ENCODE assay signal across 7 mouse cellular contexts in the genomic region with DNA sequence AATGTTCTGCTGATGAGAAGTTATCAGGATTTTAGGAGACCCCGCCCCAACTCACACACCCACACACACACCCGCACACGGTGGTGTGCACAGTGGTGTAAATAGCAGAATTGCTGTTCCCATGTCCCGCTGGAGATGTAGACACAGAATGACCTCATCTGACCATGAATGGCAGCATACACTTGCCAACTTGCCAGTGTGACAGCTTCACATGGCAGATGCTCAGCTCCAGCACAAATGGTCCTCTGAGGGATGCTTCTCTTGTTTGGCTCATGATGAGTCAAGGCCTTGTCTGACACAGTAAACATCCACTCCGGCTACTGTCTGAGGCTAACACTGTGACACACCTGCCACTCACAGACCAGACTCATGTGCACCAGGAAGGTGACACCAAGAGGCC. TPM values are rescaled to one million over a fixed set of nuclear protein-coding genes. Genes with fewer than 3 reads are reported as not detected.
DNase-seq lines count a peak whose midpoint lies in the region; ATAC-seq and TF ChIP-seq lines count a peak whose summit lies in the region.

No protein-coding gene starts in this region.

- no peak overlapping the region for H3K9ac ChIP-seq in embryonic facial prominence, embryonic 14.5 days (ENCODE audit: low read depth, low read length)
- no peak overlapping the region; the same call in 1 of the 2 replicates for H3K9ac ChIP-seq in hindbrain, postnatal 0 days (replicated peaks; ENCODE audit: low read length)
- H3K9ac ChIP-seq in liver, embryonic 12.5 days = no peak overlapping the region

- 74% methylated on average over 5 of the region's 5 CpGs for WGBS in embryonic facial prominence, embryonic 14.5 days
- WGBS in hindbrain, postnatal 0 days = 40% methylated on average over 5 of the region's 5 CpGs
- WGBS in liver, embryonic 12.5 days (ENCODE audit: insufficient replicate concordance) = 38% methylated on average over 5 of the region's 5 CpGs

- no peaks in the 10 kb centered on the region for H3K27me3 ChIP-seq in embryonic facial prominence, embryonic 14.5 days (replicated peaks; ENCODE audit: control insufficient read depth, insufficient read depth, low read length)
- H3K27me3 ChIP-seq in hindbrain, postnatal 0 days (ENCODE audit: insufficient read depth, low read length) = no peaks in the 10 kb centered on the region
- H3K27me3 ChIP-seq in liver, embryonic 12.5 days (replicated peaks) = no peaks in the 10 kb centered on the region

- peak; percentile 51 for DNase-seq in 416B (ENCODE audit: low read depth)
- peak; percentile 91 for DNase-seq in Muller cell, postnatal 12 days (ENCODE audit: inconsistent ontology term)
- no peak for DNase-seq in embryonic facial prominence, embryonic 14.5 days (ENCODE audit: low spot score)
- DNase-seq in hindbrain, postnatal 0 days (ENCODE audit: low spot score) = peak; percentile 80
- peak; percentile 19 for DNase-seq in retina, embryonic 14.5 days (ENCODE audit: low spot score)
- no peak for DNase-seq in thymus, postnatal 0 days (ENCODE audit: low spot score)

- no peak overlapping the region for H3K4me2 ChIP-seq in embryonic facial prominence, embryonic 14.5 days (ENCODE audit: low read depth, low read length)
- no peak overlapping the region for H3K4me2 ChIP-seq in hindbrain, postnatal 0 days (ENCODE audit: low read depth, low read length)
- no peak overlapping the region for H3K4me2 ChIP-seq in liver, embryonic 12.5 days

- H3K9me3 ChIP-seq in embryonic facial prominence, embryonic 14.5 days (ENCODE audit: control insufficient read depth, low read length) = no peaks in the 10 kb centered on the region
- H3K9me3 ChIP-seq in hindbrain, postnatal 0 days (ENCODE audit: low read length) = no peaks in the 10 kb centered on the region
- no peaks in the 10 kb centered on the region for H3K9me3 ChIP-seq in liver, embryonic 12.5 days (replicated peaks)

- H3K27ac ChIP-seq in embryonic facial prominence, embryonic 14.5 days (replicated peaks; ENCODE audit: low read depth, low read length) = peak overlapping the region; percentile 83
- peak overlapping the region; percentile 92 for H3K27ac ChIP-seq in hindbrain, postnatal 0 days
- peak overlapping the region; percentile 76 for H3K27ac ChIP-seq in liver, embryonic 12.5 days

- no peak overlapping the region for H3K4me3 ChIP-seq in embryonic facial prominence, embryonic 14.5 days (ENCODE audit: low read depth, low read length)
- H3K4me3 ChIP-seq in hindbrain, postnatal 0 days (ENCODE audit: low read length) = no peak overlapping the region
- H3K4me3 ChIP-seq in liver, embryonic 12.5 days = no peak overlapping the region

- H3K36me3 ChIP-seq in embryonic facial prominence, embryonic 14.5 days (ENCODE audit: control insufficient read depth, insufficient read depth, low read length) = no peaks in the 10 kb centered on the region
- no peaks in the 10 kb centered on the region for H3K36me3 ChIP-seq in hindbrain, postnatal 0 days (ENCODE audit: insufficient read depth, low read length)
- peaks cover 5% of the 10 kb centered on the region; the same call in 1 of the 2 replicates for H3K36me3 ChIP-seq in liver, embryonic 12.5 days

- peaks cover 22% of the 10 kb centered on the region for H3K4me1 ChIP-seq in embryonic facial prominence, embryonic 14.5 days (ENCODE audit: control insufficient read depth, insufficient read depth, low read length)
- H3K4me1 ChIP-seq in hindbrain, postnatal 0 days (ENCODE audit: insufficient read depth, low read length) = peaks cover 32% of the 10 kb centered on the region
- H3K4me1 ChIP-seq in liver, embryonic 12.5 days = peaks cover 70% of the 10 kb centered on the region

- TF ChIP-seq CTCF in hindbrain, postnatal 0 days (IDR thresholded peaks at IDR 0.05; ENCODE audit: low read depth) = no peak

- no peak for ATAC-seq in embryonic facial prominence, embryonic 14.5 days (ENCODE audit: low read depth)
- peak; percentile 84 for ATAC-seq in hindbrain, postnatal 0 days
- ATAC-seq in liver, embryonic 12.5 days = peak; percentile 25

RNA-seq across cellular contexts. Expression of a gene that starts 44.4 kb away (rescaled TPM):
- polyA plus RNA-seq in embryonic facial prominence, embryonic 14.5 days (2014; fragmentation: Nextera tagmentation; extraction: Ambion mirVana) = 0.54 and 0.87 TPM in 2 replicates
- 11.8 and 12.6 TPM in 2 replicates for total RNA-seq in hindbrain, postnatal 0 days (2014; rRNA removed)
- polyA plus RNA-seq in hindbrain, postnatal 0 days (2015; fragmentation: Nextera tagmentation; extraction: Ambion mirVana) = 9.4 and 9.7 TPM in 2 replicates
- polyA plus RNA-seq in liver, embryonic 12.5 days (2016; fragmentation: Nextera tagmentation; extraction: Ambion mirVana) = 0.99 and 1.2 TPM in 2 replicates
- 3.4 and 3.9 TPM in 2 replicates for polyA plus RNA-seq in thymus, postnatal 0 days (2015; fragmentation: Nextera tagmentation; extraction: Ambion mirVana)

Comparison
In these comparisons a context has a peak if more than half of its experiments do, and no peak if none do; other contexts are left out.
1. DNase-seq: peak in 416B (single experiment), Muller cell, postnatal 12 days (single experiment), hindbrain, postnatal 0 days (single experiment) and retina, embryonic 14.5 days (single experiment); none in embryonic facial prominence, embryonic 14.5 days (single experiment) and thymus, postnatal 0 days (single experiment).
2. Peak in every context shown above with its lines, with median percentiles within 50 percentile points of each other: H3K27ac ChIP-seq.